Mouse (Mus musculus) frontal cortex, adult (tissue): ENCODE measurements at regions not wholly inside any gene's neighbourhood (a gene's known extent, or its start where the extent isn't known, plus 50 kb on each side); places are given as distances from the start of the nearest gene placed in this dataset.

ENCODE experiments used
- ATAC-seq: cut with Nextera tagmentation; 2 replicates; pipeline ENCODE4 v1.9.2; 2017; ENCODE audit warnings: mild to moderate bottlenecking, moderate library complexity, mixed read lengths; ENCODE audit not compliant: low TSS enrichment

DNA sequence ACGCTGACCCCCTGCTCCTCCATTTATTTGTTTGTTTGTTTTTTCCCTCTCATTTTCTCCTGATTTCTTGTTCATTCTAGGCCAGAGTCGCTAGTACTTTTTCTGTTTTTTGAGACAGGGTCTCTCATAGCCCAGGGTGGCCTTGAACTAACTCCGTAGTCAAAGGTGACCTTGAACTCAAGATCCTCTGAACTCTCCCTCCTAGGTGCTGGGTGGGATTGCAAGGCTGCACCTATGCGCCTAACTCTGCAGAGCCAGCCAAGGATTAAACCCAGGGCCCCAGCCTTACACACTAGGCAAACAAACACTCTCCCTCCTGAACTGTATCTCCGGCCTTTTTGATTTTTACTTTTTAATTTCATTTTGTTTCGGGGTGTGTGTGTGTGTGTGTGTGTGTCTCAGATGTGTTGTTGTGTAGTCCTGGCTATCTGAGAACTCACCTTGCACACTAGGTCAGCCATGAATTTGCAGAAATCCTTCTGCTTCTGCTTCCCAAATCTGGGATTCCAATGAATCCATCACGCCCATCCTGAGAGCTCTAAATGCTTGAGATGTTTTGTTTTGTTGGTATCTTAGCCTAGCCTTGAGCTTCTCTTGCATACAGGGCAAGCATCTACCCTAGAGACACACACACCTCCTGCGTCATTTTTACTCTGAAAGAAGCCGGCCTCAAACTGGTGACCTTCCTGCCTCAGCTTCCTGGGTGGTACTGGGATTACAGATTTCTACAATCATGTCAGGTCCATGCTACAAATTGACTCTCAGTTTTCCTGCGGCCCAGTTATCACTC is 56.3 kb upstream of the Tbx3 start:
- ATAC-seq: no peak

DNA sequence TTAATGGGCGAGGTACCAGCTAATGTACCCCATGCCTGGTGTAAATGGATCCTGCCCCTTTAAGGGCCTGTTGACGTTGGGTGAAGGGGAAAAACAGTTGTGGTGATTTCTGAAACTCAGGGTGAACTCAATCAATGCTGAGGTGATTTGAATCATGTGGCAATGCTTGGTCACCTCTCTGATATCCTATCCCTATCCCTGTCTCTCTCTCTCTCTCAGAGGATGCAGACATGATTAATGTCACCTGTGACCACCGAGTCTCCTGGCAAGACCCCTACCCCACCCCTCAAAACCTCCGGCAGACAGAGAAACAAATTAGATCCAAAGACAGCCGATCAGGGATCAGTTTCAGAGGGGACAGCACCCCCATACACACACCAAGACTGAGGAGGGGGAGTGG is 54.8 kb upstream of the Tbx3 start:
- no peak for ATAC-seq

DNA sequence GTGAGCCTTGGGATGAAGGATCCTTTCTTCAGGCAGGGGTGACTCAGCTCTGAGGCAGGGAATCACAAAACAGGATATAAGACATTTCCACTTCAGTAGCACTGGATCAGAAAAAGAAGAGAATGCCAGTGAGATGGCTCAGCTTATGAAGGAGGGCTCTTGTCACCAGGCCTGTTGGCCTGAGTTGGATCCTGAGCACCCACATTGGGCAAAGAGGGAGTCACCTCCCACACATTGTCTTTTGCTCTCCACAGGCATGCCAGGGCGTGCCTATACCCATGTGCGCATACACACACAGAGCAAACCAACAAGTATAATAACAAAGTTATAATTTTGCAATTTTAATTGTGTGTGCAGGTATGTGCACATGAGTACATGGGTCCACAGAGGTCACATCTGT is 52.6 kb upstream of the Tbx3 start:
- no peak for ATAC-seq

DNA sequence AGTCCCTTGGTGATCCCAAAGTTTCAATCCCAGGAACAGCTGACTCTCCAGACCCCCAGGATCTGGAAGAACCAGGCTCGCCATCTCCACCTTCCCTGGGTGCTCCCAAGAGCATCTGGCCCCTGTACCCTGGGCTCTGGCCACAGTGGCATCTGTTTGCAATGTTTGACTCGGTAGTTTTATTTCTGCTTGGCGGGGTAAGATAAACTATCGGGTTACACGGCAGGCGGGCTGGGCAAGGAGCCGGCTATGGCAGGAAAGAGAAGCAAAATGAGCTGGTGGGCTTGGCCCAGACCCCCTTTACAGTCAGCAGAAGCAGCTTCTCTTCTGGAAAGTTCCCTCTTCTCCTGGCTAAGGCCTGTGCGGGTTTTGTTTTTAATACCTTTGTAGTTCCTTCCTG is 50.6 kb upstream of the Tbx3 start:
- ATAC-seq: no peak
